Mouse (Mus musculus): ENCODE measurements at regions not wholly inside any gene's neighbourhood (a gene's known extent, or its start where the extent isn't known, plus 50 kb on each side); places are given as distances from the start of the nearest gene placed in this dataset.

DNA sequence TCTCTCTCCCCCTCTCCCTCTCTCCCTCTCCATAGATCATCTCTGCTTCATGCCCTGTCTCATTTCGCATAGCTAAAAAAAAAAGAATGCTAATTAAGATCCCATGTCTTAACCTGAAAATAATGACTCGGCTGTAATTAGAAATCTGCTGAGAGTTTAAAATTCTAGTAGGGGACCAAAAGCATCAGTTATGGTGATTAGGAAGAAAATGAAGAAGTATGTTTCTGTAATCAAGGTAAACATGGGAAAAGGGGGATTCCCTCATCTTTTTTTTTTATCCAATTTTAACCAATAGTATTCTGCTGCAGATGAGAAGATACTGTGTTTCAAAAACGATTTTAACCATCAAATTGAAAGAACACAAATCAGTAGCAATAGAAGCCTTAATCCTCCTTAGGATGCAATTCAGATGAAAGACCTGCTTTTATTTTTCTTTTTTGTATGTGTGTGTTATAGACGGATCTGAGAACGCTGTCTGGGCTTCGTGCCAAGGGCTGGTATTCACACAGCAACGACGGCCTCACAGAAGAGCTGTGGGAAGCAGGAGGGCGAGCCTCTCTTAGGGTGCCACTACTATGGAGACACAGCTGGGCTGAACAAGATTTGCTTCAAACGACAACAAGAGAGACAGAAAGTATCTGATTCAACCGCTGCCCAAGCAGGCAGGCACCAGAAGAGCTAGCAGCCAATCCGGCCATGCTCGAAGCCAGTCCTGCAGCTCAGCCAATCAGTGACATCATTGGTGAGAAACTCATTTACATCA, 223.2 kb downstream of the Usp25 start:
- peak; percentile 21 for DNase-seq (ENCODE audit: low spot score)

DNA sequence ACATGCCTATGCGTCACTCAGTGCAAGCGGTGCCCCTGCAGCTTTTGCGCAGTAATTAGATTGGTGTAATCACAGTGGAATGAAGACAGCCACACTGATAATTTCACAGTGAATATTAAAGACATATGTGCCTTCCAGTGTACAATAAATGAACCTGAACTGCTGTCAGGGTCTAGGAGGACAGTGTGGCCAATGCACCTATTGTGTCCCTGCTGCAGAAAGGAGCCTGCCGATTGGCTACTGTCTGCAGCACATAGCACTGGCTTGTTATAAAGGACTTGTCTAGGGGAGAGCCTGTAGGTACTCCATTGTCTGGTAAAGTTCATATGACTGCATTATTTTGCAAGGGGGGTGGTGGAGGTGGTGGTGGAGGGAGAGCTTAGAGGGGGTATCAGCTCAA, 222.5 kb downstream of the Usp25 start:
- DNase-seq (ENCODE audit: low spot score): no peak

DNA sequence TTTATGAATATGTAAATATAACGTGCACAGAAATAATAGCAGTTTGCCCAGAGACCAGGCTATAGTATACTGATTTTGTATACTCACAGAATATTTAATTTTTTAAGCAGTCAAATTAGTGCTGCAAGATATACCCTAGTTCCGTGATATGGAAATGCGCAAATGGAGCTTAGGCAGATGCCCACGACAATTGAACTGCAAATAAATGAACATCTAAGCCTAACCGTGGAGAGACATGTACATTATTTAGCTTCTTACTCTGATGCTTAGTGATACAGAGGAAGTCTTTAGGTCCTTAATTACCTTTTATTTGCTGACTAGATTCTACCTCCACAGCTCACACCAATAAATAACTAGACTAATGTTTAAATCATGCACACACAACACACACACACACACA, 221.9 kb downstream of the Usp25 start:
- DNase-seq (ENCODE audit: low spot score): no peak
